Mouse (Mus musculus) liver, postnatal 0 days (tissue): ENCODE results near the gene Edem3. TPM values are rescaled to one million over a fixed set of nuclear protein-coding genes. Genes with fewer than 3 reads are reported as not detected.

Experiments used
- ATAC-seq: fragments of 200-750 bp; cut with Nextera tagmentation; 2 replicates; pipeline ENCODE4 v1.8.0; 2017; ENCODE audit warnings: mild to moderate bottlenecking, moderate library complexity
- DNase-seq: peaks from one replicate; pipeline ENCODE4 v3.0.0-alpha.2; 2016
- H3K27ac ChIP-seq: fragments of 300-500 bp; sonication (generic); 2 replicates; pipeline ENCODE4 v1.5.1; 2014; ENCODE audit warnings: antibody characterized with exemption, moderate library complexity, mild to moderate bottlenecking, low read depth
- H3K27me3 ChIP-seq: fragments of 300-500 bp; sonication (generic); 2 replicates; pipeline ENCODE4 v1.6.1; 2014; ENCODE audit warnings: low read length, control low read depth, mixed read lengths; ENCODE audit not compliant: insufficient read depth
- H3K36me3 ChIP-seq: fragments of 300-500 bp; sonication (generic); replicated peaks from 2 replicates; pipeline ENCODE4 v1.6.1; 2014; ENCODE audit warnings: mild to moderate bottlenecking, control low read depth, low read length, moderate library complexity, mixed read lengths; ENCODE audit not compliant: insufficient read depth
- H3K4me1 ChIP-seq: fragments of 300-500 bp; sonication (generic); 2 replicates; pipeline ENCODE4 v1.6.1; 2014; ENCODE audit warnings: antibody characterized with exemption, mild to moderate bottlenecking, control low read depth; ENCODE audit not compliant: insufficient read depth
- H3K4me2 ChIP-seq: fragments of 300-500 bp; sonication (generic); 2 replicates; pipeline ENCODE4 v1.6.1; 2014; ENCODE audit warnings: low read depth, mild to moderate bottlenecking, low read length, moderate library complexity, mixed read lengths
- H3K4me3 ChIP-seq: fragments of 300-500 bp; sonication (generic); 2 replicates; pipeline ENCODE4 v1.5.1; 2014; ENCODE audit warnings: low read depth, low read length
- H3K9ac ChIP-seq: fragments of 300-500 bp; sonication (generic); replicated peaks from 2 replicates; pipeline ENCODE4 v1.6.1; 2014; ENCODE audit warnings: mild to moderate bottlenecking, moderate library complexity
- H3K9me3 ChIP-seq: fragments of 300-500 bp; sonication (generic); 2 replicates; pipeline ENCODE4 v1.6.1; 2016; ENCODE audit warnings: mild to moderate bottlenecking, control low read depth, low read length, mixed read lengths
- CTCF ChIP-seq: sonication (generic); IDR thresholded peaks from 2 replicates; pipeline ENCODE4 v1.5.1; 2016; ENCODE audit warnings: antibody characterized with exemption, low read depth
- EP300 ChIP-seq: IDR thresholded peaks from 2 replicates; pipeline ENCODE4 v1.6.1; 2016; ENCODE audit warnings: antibody characterized with exemption, low read depth, mild to moderate bottlenecking
- WGBS: fragments of 180-500 bp; shearing (Covaris S2); extraction: QIAGEN DNeasy Blood & Tissue Kit; methylation state at CpG from one replicate; pipeline ENCODE4 v1.1.7; 2014; ENCODE audit not compliant: insufficient replicate concordance; 5-methylcytosine and 5-hydroxymethylcytosine counted together
- polyA plus RNA-seq: library from polyadenylated mRNA; unstranded; fragments of >200 nt; fragmentation: Nextera tagmentation; extraction: Ambion mirVana; gene quantifications from 2 replicates; pipeline ENCODE4 v1.2.1, GENCODE M21; 2015

The Edem3 gene
- polyA plus RNA-seq, 1 experiment from 2014 or later, result 5.2 TPM

DNA sequence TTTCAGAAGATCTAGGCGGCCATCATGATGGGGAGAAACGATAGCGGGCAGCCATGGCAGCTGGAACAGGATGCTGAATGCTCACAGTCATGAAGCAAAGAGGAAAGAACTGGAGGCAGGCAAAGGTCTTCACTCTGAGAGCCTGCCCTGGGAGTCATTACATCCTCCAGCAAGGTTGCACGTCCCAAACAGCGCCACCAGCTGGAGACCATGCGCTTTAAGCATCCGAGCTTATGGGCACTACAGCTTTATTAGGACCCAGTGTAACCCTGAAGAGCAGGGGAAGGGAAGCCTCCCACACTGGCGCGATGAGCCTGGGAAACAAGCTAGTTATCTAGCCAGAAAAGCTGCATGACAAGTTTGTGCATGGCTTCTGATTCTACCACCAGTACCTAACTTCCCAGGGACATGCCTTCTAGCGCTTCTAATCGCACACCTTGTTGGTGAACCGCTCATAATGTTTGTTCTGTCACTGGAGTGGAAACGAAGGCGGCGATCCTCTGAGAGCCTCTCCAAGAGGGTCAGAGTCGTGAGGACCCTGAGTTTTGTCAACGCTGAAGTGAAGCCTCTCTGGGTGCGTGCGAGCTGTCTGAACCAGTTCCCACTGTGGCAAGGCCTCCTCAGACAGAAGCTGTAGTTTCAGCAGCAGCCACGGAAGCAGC is 106.3 kb downstream of the Edem3 start:
- ATAC-seq (no peak), DNase-seq (no peak)
- no peaks in the 10 kb centered on the region for H3K4me1 ChIP-seq
- H3K9me3 ChIP-seq, result no peaks in the 10 kb centered on the region
- no peaks in the 10 kb centered on the region for H3K27me3 ChIP-seq
- WGBS, result 65% methylated on average over 20 of the region's 20 CpGs
- H3K9ac ChIP-seq, result no peak overlapping the region
- H3K4me3 ChIP-seq, result no peak overlapping the region
- no peak for TF ChIP-seq CTCF
- TF ChIP-seq EP300, result no peak
- H3K4me2 ChIP-seq, result no peak overlapping the region
- H3K36me3 ChIP-seq, result no peaks in the 10 kb centered on the region
- H3K27ac ChIP-seq, result no peak overlapping the region

DNA sequence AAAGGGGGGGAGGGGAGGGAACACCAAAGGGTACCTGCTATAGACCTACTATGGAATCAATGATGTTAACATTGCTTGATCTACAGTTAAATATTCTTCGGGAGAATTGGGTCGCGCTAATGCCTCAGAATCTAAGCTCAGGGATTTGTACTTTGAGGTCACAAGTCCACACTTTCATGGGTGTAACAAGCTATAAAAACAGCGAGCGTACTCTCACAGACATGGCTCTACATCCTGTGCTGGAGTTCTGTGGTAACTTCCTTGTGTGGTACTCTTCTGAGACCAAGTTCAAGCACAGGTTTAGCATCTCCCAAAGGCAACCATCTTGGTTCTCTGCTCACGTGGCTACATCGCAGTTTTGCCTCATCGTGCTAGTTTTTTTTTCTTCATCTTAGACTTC is 106.9 kb downstream of the Edem3 start:
- Histone ChIP-seq H3K27me3 (no peaks in the 10 kb centered on the region), H3K27ac (no peak overlapping the region), H3K9ac (no peak overlapping the region), H3K4me1 (no peaks in the 10 kb centered on the region), H3K4me3 (no peak overlapping the region), H3K4me2 (no peak overlapping the region), H3K36me3 (no peaks in the 10 kb centered on the region), H3K9me3 (no peaks in the 10 kb centered on the region)
- TF ChIP-seq EP300, result no peak
- TF ChIP-seq CTCF, result no peak
- ATAC-seq (no peak), DNase-seq (no peak)
- WGBS, result 85% methylated on average over 8 of the region's 8 CpGs

DNA sequence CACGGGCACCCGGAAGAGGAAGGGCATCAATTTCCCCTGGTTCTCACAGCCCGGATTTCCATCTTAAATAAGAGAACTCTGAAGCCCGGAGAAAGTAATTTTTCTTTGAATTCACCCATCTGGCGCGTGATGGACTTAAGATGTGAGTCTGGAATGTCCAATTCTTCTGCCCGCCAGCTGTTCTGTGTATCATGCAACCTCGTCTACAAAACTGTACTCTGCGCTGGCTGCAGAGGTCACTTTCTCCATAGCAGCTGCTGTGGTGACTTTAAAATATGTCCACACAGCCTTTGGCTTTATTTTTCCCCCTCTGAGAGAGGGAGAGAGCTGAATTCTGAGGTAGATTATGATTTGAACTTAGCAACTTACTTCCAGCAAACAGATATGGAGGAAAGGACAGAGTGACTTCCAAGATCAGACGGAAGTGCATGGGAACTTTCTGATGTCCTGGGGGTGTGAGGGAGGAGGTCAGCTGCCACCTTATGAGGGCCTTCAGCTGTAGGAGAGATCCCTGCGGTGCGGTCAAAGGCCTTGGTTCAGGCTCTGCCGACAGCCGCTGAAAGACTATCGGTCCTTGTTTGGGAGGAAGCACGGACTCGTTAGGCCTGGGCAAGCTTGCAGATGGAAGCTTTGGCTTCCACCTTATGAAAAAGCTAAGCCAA is 108.1 kb downstream of the Edem3 start:
- no peak for ATAC-seq
- no peaks in the 10 kb centered on the region for H3K27me3 ChIP-seq
- no peak overlapping the region for H3K4me2 ChIP-seq
- TF ChIP-seq EP300, result no peak
- no peak for TF ChIP-seq CTCF
- no peak overlapping the region for H3K9ac ChIP-seq
- 85% methylated on average over 17 of the region's 17 CpGs for WGBS
- H3K27ac ChIP-seq, result no peak overlapping the region
- no peaks in the 10 kb centered on the region for H3K9me3 ChIP-seq
- H3K36me3 ChIP-seq, result no peaks in the 10 kb centered on the region
- H3K4me1 ChIP-seq, result no peaks in the 10 kb centered on the region
- no peak overlapping the region for H3K4me3 ChIP-seq
- no peak for DNase-seq

DNA sequence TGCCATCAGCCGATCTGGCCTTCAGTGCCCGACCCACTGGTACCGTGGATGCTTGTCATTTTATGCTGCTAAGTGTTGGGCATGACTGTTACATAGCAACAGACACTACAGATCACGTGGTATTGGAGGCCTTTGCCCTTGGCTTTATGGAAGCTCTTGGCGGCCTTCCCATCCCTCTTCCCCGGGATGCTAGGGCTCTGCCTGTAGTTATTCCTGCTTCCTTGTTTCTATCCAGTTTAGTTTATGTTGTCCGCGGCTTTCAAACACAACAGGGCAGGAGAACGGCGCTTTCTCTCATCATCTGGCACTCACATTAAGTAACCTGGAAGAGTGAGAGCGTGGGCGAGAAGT is 108.6 kb downstream of the Edem3 start:
- H3K27me3 ChIP-seq, result no peaks in the 10 kb centered on the region
- no peak overlapping the region for H3K4me3 ChIP-seq
- no peak for DNase-seq
- no peak overlapping the region for H3K9ac ChIP-seq
- ATAC-seq, result no peak
- H3K4me1 ChIP-seq, result no peaks in the 10 kb centered on the region
- no peaks in the 10 kb centered on the region for H3K36me3 ChIP-seq
- TF ChIP-seq CTCF, result no peak
- no peak for TF ChIP-seq EP300
- no peaks in the 10 kb centered on the region for H3K9me3 ChIP-seq
- no peak overlapping the region for H3K4me2 ChIP-seq
- 77% methylated on average over 12 of the region's 12 CpGs for WGBS
- no peak overlapping the region for H3K27ac ChIP-seq

DNA sequence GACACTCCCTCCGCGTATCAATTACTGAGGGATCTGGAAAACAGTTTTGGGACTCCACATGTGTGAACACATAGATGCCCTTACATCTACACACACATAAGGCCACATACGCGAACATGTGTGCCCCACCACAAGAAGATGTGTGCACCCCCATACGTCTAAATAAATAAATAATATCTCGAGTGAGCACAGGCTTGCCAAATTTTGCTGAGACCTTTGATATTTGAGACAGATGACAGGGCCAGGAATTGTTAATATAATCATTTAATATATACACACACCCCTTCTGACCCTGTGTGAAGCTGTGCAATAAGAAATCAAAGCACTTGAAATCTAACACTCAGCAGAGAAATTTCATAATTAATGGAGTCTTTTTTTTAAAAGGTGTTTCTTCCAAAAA is 109.2 kb downstream of the Edem3 start:
- H3K27ac ChIP-seq, result no peak overlapping the region
- WGBS, result 88% methylated on average over 6 of the region's 6 CpGs

More for the DNA sequence above, 109.2 kb downstream of the Edem3 start:
- Histone ChIP-seq H3K36me3 (no peaks in the 10 kb centered on the region), H3K9ac (no peak overlapping the region), H3K27me3 (no peaks in the 10 kb centered on the region), H3K4me3 (no peak overlapping the region), H3K4me1 (no peaks in the 10 kb centered on the region), H3K4me2 (no peak overlapping the region), H3K9me3 (no peaks in the 10 kb centered on the region)
- DNase-seq (no peak), ATAC-seq (no peak)
- no peak for TF ChIP-seq CTCF
- no peak for TF ChIP-seq EP300

Other genes starting within 250 kb of the Edem3 start
- gene Fam129a, start 184.2 kb upstream of the Edem3 start, polyA plus RNA-seq, result 8.3 and 11.5 TPM in 2 replicates